Mouse (Mus musculus) neural tube, embryonic 14.5 days (tissue): ENCODE measurements around the gene Cercam. TPM values are rescaled to one million over a fixed set of nuclear protein-coding genes. Genes with fewer than 3 reads are reported as not detected.

Experiments used
- ATAC-seq: fragments of 200-750 bp; cut with Nextera tagmentation; 2 replicates; pipeline ENCODE4 v1.8.0; 2017; ENCODE audit warnings: low read depth, mild to moderate bottlenecking, moderate TSS enrichment, moderate library complexity
- H3K27ac ChIP-seq: fragments of 300-500 bp; sonication (generic); 2 replicates; pipeline ENCODE4 v1.5.1; 2014; ENCODE audit warnings: low read depth, mild to moderate bottlenecking, control low read depth, low read length, moderate library complexity, mixed read lengths
- H3K27me3 ChIP-seq: fragments of 300-500 bp; sonication (generic); 2 replicates; pipeline ENCODE4 v1.6.1; 2014; ENCODE audit warnings: low read length; ENCODE audit not compliant: control insufficient read depth, insufficient read depth
- H3K36me3 ChIP-seq: fragments of 300-500 bp; sonication (generic); 2 replicates; pipeline ENCODE4 v1.6.1; 2014; ENCODE audit warnings: low read length, mixed read lengths; ENCODE audit not compliant: control insufficient read depth, insufficient read depth
- H3K4me1 ChIP-seq: fragments of 300-500 bp; sonication (generic); 2 replicates; pipeline ENCODE4 v1.6.1; 2014; ENCODE audit warnings: low read length; ENCODE audit not compliant: control insufficient read depth, insufficient read depth
- H3K4me2 ChIP-seq: fragments of 300-500 bp; sonication (generic); 2 replicates; pipeline ENCODE4 v1.6.1; 2014; ENCODE audit warnings: mild to moderate bottlenecking, low read depth, low read length, control low read depth
- H3K4me3 ChIP-seq: fragments of 300-500 bp; sonication (generic); 2 replicates; pipeline ENCODE4 v1.5.1; 2014; ENCODE audit warnings: low read depth, low read length, control low read depth, mixed read lengths
- H3K9ac ChIP-seq: fragments of 300-500 bp; sonication (generic); replicated peaks from 2 replicates; pipeline ENCODE4 v1.6.1; 2014; ENCODE audit warnings: low read depth, mild to moderate bottlenecking, control low read depth, low read length, mixed read lengths
- H3K9me3 ChIP-seq: fragments of 300-500 bp; sonication (generic); 2 replicates; pipeline ENCODE4 v1.6.1; 2016; ENCODE audit warnings: low read length; ENCODE audit not compliant: control insufficient read depth
- WGBS: fragments of 180-500 bp; shearing (Covaris S2); extraction: QIAGEN DNeasy Blood & Tissue Kit; methylation state at CpG from one replicate; pipeline ENCODE4 v1.1.7; 2014; 5-methylcytosine and 5-hydroxymethylcytosine counted together
- polyA plus RNA-seq: library from polyadenylated mRNA; unstranded; fragments of >200 nt; fragmentation: Nextera tagmentation; extraction: Ambion mirVana; gene quantifications from 2 replicates; pipeline ENCODE4 v1.2.1, GENCODE M21; 2014

Cercam gene
- polyA plus RNA-seq, 1 experiment from 2014 or later: 22.9 TPM

DNA sequence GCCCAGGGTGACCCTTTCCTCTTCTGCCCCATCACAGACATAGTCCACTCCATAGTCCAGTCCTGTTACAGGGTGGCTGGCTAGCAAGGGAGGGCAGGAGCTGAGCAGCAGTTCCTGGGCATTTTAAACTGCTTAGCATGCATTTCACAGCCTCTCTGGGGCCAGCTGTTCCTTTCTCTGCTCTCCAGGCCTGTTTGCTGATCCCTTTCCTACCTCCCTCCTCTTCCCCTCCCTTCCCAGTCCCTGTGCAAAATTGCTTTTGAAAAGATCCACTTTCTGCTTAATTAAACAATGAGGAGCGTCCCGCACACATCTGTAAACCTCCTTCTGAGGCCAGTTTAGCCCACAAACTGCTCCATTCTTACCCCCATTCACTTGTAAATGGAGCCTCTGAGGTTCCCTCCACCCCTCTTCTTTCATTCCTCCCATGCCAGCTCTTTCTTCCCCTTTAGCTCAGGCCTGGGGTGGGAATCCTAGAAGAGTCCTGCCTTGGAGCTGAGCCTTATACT is 33.5 kb upstream of the Cercam start:
- Histone ChIP-seq H3K4me2 (no peak overlapping the region), H3K9ac (no peak overlapping the region), H3K27me3 (no peaks in the 10 kb centered on the region), H3K4me1 (peaks cover 15% of the 10 kb centered on the region), H3K36me3 (no peaks in the 10 kb centered on the region), H3K4me3 (no peak overlapping the region), H3K9me3 (no peaks in the 10 kb centered on the region), H3K27ac (peak overlapping the region; percentile 49)
- 4% methylated on average over 2 of the region's 2 CpGs for WGBS
- peak; percentile 62 for ATAC-seq

GRCm38 (mm10) chr2:29839460-29839859 is 29.5 kb upstream of the Cercam start:
- Histone ChIP-seq H3K27me3 (no peaks in the 10 kb centered on the region), H3K4me2 (no peak overlapping the region), H3K9ac (0 out of 2 replicates have a peak overlapping the region, but pooled peaks have one; percentile 16), H3K4me1 (peaks cover 26% of the 10 kb centered on the region), H3K36me3 (no peaks in the 10 kb centered on the region; the same call in 1 of the 2 replicates), H3K27ac (peak overlapping the region; percentile 64), H3K9me3 (no peaks in the 10 kb centered on the region), H3K4me3 (no peak overlapping the region)
- peak; percentile 65; the same call in 1 of the 2 replicates for ATAC-seq
- WGBS: 3% methylated on average over 4 of the region's 4 CpGs

GRCm38 (mm10) chr2:29843231-29844105 is 25.5 kb upstream of the Cercam start:
- Histone ChIP-seq H3K36me3 (no peaks in the 10 kb centered on the region; the same call in 1 of the 2 replicates), H3K27ac (peak overlapping the region; percentile 66; the same call in 1 of the 2 replicates), H3K4me3 (no peak overlapping the region), H3K4me2 (no peak overlapping the region; the same call in 1 of the 2 replicates), H3K9me3 (no peaks in the 10 kb centered on the region), H3K4me1 (peaks cover 42% of the 10 kb centered on the region), H3K27me3 (no peaks in the 10 kb centered on the region; the same call in 1 of the 2 replicates), H3K9ac (no peak overlapping the region)
- 0 out of 2 replicates have a peak, but pooled peaks have one; percentile 30 for ATAC-seq
- 20% methylated on average over 9 of the region's 9 CpGs for WGBS

GRCm38 (mm10) chr2:29844115-29844514 is 24.8 kb upstream of the Cercam start:
- peaks cover 35% of the 10 kb centered on the region for H3K4me1 ChIP-seq
- H3K4me2 ChIP-seq: peak overlapping the region; percentile 76
- H3K27me3 ChIP-seq: no peaks in the 10 kb centered on the region; the same call in 1 of the 2 replicates
- H3K9ac ChIP-seq: no peak overlapping the region; the same call in 1 of the 2 replicates
- no peak for ATAC-seq
- H3K36me3 ChIP-seq: no peaks in the 10 kb centered on the region; the same call in 1 of the 2 replicates
- peak overlapping the region; percentile 61 for H3K4me3 ChIP-seq
- WGBS: 36% methylated on average over 2 of the region's 2 CpGs
- no peaks in the 10 kb centered on the region for H3K9me3 ChIP-seq
- peak overlapping the region; percentile 66 for H3K27ac ChIP-seq

GRCm38 (mm10) chr2:29844661-29845060 is 24.3 kb upstream of the Cercam start:
- no peak for ATAC-seq
- H3K4me3 ChIP-seq: peak overlapping the region; percentile 61
- H3K9ac ChIP-seq: peak overlapping the region; percentile 93
- H3K27me3 ChIP-seq: no peaks in the 10 kb centered on the region; the same call in 1 of the 2 replicates
- no peaks in the 10 kb centered on the region; the same call in 1 of the 2 replicates for H3K36me3 ChIP-seq
- H3K9me3 ChIP-seq: no peaks in the 10 kb centered on the region
- H3K27ac ChIP-seq: peak overlapping the region; percentile 66
- 12% methylated on average over 3 of the region's 3 CpGs for WGBS
- H3K4me1 ChIP-seq: peaks cover 33% of the 10 kb centered on the region
- peak overlapping the region; percentile 76 for H3K4me2 ChIP-seq

DNA sequence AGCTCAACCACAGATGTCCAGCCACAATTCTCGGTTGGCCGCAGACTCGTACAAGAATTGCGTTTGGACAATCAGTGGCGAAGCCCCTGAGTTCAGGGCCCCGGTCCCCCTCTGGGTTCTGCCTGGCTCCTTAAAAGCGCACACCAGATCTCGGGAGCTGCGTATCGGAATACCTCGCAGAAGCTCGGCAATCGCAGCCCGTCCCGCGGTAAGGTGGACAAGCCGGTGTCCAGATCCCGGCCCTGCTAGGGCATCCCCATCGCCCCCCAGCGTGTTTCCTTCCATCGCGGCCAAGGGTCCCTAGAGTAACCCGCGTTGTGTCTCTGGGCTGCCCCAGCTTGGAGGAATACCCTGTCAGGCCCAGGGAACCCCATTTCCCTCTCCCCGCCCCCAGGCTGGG is 23.3 kb upstream of the Cercam start:
- Histone ChIP-seq H3K4me3 (peak overlapping the region; percentile 61), H3K9ac (peak overlapping the region; percentile 93), H3K27ac (peak overlapping the region; percentile 91), H3K9me3 (no peaks in the 10 kb centered on the region), H3K36me3 (no peaks in the 10 kb centered on the region; the same call in 1 of the 2 replicates), H3K4me1 (peaks cover 33% of the 10 kb centered on the region), H3K4me2 (peak overlapping the region; percentile 76), H3K27me3 (no peaks in the 10 kb centered on the region; the same call in 1 of the 2 replicates)
- peak; percentile 3; the same call in 1 of the 2 replicates for ATAC-seq
- 3% methylated on average over 25 of the region's 25 CpGs for WGBS

DNA sequence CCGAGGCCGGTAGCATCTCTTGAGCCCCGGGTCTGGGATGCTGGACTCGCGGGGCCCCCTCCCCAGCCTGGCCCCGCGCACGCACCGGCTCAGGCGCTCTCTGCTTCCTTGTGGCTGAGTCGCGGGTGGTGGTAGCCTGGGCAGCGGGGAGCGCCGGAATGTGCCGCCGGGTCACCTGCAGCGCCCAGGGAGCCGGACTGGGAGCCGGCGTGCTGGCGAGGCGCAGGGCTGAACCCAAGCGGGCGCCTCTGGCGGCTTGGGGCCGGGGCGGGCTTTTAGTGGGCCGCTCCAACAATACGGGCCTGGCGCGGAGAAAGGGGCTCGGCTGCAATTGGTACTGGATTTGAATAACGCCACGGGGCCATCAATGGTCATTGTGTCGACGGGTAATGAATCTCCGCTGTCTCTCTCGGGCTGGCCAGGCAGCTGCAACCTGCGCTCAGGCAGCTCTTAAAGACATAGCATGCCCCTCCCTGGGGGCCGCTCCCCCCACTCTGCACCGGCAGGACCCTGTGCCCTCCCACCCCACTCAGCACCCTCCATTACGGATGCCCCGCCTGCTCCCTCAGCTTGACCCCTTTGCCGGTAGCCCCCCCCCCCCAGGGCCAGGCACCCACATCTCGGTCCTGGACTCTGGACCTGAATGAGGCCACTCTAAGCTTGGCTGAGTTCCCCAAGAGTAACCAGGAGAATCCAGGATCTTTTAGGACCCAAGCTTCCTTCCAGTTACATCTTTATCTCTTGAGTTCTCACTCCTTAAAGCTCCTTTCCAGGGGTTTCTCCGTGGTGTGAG is 22.7 kb upstream of the Cercam start:
- 1% methylated on average over 45 of the region's 47 CpGs for WGBS
- peak overlapping the region; percentile 76 for H3K4me2 ChIP-seq
- peak overlapping the region; percentile 91 for H3K27ac ChIP-seq
- H3K4me3 ChIP-seq: peak overlapping the region; percentile 61
- no peaks in the 10 kb centered on the region for H3K9me3 ChIP-seq
- H3K9ac ChIP-seq: peak overlapping the region; percentile 93
- H3K36me3 ChIP-seq: no peaks in the 10 kb centered on the region; the same call in 1 of the 2 replicates
- H3K27me3 ChIP-seq: no peaks in the 10 kb centered on the region; the same call in 1 of the 2 replicates
- ATAC-seq: peak; percentile 62
- H3K4me1 ChIP-seq: peaks cover 31% of the 10 kb centered on the region

GRCm38 (mm10) chr2:29846911-29847310 is 22.1 kb upstream of the Cercam start:
- WGBS: 12% methylated on average over 3 of the region's 3 CpGs
- peak overlapping the region; percentile 61 for H3K4me3 ChIP-seq
- H3K36me3 ChIP-seq: no peaks in the 10 kb centered on the region; the same call in 1 of the 2 replicates
- peak overlapping the region; percentile 76 for H3K4me2 ChIP-seq
- no peak overlapping the region; the same call in 1 of the 2 replicates for H3K27ac ChIP-seq
- no peak for ATAC-seq
- H3K9ac ChIP-seq: peak overlapping the region; percentile 93
- peaks cover 31% of the 10 kb centered on the region for H3K4me1 ChIP-seq
- no peaks in the 10 kb centered on the region; the same call in 1 of the 2 replicates for H3K27me3 ChIP-seq
- H3K9me3 ChIP-seq: no peaks in the 10 kb centered on the region
